Mouse (Mus musculus) retina, embryonic 14.5 days (tissue): ENCODE measurements around the gene Mpz.

Experiments used
- DNase-seq: peaks from one replicate; pipeline ENCODE4 v3.0.0-alpha.2; 2015; ENCODE audit warnings: low spot score

Gene Mpz

DNA sequence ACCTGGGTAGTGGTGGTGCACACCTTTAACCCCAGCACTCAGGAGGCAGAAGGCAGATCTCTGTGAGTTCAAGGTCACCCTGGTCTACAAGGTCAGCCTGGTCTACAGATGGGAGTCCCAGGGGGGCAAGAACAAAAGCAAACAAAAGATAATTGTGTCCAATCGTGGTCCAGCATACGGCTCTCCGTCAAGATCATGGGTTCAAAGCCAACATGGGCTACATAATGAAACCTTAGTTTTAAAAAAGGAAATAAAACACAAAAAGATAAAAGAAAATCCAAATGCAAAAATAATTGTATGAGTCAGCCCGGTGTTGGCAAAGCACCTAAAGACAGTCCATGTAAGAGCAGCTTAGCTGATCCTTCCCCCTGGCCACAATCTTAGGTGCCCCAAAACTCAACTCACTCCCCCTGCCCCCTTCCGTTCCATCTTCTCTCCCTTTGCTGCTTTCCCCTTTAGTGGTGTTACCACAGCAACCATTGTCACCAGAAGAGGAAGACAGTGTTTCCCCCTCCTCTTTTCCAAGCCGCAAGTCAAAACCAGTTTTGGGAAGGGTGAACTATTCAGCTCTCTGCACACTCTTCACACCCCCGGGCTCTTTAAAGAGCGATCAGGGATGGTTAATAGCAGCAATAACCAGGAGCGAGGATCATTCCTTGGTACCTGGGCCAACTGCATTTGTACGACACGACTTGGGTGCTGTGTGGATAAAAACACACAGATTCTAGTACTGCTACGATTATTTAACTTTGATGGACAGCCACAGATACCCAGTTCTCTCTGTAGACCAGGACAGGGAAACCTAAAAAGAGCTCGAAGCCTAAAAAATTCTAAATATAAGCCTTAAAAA lies 37.6 kb downstream of the Mpz start:
- no peak for DNase-seq

DNA sequence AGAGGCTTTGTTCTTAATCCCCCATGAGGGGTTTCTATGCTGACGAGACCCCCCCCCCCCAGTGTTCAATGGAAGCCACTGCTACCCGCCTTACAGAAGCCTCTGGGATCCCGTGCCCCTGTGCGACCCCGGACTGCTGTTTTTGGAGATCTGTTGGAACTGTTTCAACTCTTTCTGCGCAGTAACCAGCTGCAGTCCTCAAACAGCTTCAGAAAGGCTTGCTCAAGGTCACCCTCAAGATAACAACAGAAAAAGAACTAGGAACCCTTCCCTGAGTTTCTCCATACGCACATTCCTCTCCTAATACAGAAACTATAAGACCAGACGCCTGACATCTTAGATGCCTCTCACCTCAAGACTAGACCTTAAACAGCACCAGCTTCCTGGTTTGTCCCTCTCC lies 38.5 kb downstream of the Mpz start:
- no peak for DNase-seq

DNA sequence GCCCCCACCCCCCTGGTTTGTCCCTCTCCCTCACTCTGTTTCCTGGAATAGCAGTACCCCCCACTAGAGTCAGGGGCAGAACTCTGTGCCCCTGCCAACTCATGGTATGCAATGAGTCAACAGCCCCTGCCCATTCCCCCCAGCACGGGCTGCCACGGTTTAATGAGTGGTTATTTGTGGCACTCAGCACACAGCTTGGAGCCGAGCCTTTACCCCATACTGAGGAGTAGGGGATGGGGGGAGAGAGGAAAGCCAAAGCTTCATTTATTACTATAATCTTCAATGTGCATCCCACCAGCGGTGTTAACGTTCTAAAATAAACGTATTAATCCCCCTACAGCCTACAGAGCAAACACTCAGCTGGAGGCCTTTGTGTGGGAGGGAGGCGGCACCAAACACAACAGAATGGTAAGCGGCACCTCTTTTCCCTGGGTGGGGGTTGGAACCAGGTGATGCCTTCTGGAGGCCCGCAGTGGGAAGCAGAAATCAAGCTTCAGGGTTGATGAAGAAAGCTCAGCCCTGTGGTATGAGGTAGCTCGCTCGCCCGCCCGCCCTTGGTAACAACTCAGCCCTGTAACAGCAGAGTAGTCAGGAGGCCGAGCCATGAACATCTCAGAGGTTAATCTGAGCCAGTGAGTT lies 39.1 kb downstream of the Mpz start:
- DNase-seq = no peak

DNA sequence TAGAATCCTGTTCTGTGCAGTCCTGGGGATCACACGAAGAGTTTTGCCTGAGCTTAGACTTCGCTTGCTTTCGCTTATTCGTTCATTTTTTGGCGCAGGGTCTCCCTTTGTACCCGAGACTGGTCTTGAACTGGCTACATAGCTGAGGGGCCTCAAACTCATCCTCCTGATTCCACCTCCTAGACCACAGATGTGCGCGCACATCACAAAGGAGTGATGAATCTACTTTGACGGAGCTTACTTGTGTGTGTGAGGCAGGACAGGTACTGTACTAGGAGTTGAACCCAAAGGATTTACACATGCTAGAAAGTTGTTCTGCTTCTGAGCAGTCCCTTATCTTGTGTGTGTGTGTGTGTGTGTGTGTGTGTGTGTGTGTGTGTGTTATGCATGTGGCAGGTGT lies 40.3 kb downstream of the Mpz start:
- no peak for DNase-seq

DNA sequence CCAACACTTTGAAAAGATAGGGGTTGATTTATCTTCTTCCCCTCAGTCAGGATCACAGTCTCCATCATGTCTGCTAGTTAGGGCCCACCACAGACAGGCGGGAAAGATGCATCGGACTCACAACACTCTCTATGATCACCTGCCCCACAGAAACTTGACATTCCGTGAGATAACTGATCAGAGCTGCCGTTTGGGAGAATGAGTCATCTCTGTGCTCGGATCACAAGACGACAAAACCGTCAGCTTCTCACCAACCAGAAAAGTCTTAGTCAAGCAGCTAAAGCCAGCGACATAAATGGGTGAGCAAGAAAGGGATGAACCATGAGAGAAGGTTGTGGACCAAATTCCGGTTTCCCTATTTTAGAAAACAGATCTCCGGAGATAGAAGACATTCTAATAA lies 41.8 kb downstream of the Mpz start:
- DNase-seq = no peak

DNA sequence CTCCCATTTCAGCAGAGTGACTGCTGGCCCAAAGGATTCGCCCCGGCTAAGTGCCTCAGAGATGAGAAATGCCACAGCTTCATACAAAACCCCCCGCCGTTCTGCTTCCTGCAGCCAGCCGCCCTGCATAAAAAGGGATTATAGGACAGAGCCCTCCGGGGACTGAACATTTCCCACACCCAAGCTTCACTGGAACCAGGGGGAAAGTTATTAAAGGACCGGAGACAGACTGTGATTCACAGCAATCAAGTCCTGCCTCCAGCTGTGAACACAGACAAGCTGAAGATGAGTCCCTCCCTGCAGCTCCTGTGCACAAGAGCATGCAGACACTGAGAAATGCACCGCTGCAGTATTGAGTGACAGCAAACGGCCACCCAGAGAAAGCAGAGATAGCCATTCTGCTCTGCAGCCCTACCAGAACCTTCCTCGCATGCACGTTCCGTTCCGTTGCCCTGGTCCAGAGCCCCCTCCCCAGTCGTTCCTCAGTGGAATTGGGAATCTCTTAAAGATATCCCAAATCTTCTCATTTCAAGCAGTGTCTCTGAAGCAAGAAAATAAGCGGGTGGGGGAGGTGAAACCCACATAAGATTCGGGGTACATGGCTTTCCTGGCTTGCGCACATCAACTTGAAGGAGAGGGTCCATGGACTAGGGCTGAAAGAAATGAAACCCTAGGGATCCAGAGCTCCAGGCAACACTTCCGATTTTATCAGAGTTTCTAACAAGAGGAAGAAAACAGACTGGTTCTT lies 42.8 kb downstream of the Mpz start:
- peak; percentile 47 for DNase-seq

DNA sequence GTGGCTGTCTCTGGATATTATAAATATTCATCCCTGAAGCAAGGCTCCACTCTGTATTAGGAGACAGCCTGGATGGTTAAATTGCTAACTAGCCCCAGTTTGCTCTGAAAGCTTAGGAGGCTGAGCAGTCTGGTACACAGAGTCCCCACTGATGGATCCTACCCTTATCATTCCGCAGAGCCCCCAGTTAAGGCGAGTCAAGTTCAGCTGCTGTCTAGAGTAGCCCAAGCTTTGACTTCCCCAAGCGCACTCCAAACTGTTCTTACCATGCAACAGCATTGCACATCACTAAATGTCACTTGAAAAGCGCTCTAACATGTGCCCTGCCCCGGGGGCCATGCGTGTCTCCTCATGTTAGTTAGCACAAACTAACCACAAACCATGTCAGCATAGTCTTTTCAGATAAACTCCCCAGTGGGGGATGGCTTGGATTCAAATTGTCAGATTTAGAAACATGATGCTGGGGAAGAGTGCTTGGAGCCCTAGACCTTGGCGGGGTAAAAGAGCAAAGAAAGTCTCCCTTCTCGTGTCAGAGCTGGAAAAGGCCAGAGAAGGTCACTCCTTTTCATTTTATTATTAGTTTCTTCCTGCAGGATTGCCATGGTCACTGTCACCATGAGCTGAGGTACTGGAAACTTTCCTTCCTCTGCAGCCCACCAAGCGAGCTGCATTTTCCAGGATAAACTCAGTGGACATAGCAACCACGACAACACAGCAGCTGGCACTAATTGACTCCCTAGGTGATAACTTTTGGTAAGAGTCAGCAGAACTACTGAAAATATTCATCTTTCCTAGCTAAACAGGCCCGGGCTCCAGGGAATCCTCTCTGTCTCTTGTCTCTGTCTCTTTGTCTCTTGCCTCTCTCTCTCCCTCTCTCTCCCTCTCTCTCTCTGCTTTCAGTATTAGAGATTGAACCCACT lies 43.7 kb downstream of the Mpz start:
- peak; percentile 37 for DNase-seq

DNA sequence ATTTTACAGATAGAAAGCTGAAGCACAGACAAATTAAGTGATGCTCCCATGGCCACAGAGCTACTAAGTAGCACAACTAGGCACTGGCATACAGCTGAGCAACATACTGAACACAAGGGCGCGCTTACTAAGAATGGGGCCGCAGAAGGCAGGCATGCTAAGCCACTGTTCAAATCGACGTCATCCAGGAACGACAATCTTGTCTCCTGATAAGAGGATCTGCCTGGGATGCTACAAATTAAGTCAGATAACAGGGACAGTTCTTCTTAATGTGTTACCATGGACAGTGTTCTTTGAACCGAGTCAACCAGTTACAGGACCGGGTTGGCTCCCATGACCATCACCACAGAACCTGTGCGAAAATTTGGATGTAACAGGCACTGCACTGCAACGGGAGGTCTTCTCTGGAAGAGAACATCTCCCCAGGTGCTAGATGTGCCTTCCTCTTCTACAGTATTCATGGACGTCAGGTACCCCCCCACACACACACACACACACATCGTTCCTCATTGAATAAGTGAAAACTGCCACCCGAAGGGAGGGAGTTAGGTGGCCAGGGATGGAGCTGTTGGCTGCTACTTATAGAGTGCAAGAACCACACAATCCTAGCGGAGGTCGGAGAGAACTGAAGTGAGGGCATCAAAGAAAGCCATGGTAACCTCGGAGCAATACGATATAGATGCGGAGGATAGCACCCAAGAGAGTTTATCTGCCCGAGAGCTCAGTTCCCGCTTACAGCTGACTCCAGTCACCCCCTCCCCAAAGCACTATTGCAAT lies 44.7 kb downstream of the Mpz start:
- peak; percentile 18 for DNase-seq

DNA sequence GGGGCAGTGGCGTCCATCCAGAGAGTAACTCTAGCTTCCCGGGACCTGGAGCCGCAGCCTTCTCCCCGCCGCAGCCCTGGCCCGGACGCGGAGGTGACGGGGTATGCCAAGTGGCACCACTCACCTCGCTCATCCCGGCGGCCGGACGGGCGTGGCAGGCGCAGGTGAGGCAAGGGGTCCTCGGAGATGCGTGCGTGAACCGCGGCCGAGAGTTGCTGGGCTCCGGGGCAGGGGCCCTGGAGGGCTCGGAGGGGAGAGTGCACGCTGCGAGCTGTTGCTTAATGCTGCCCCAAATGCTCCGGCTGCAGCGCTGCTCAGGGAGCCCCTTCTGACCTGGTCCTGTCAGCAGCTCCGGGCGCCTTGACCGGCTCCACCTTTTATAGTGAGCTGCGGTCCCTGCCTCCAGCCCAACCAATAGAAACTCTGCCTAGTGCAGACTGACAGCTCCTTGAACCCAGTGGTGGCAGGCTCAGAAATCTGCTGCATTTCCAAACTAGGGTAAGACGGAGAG lies 45.4 kb downstream of the Mpz start, which contains the start of gene Pcp4l1:
Gene Pcp4l1, minus strand, starts transcription at position 382 of the 511 bp plus-strand sequence.
- DNase-seq = peak; percentile 77

DNA sequence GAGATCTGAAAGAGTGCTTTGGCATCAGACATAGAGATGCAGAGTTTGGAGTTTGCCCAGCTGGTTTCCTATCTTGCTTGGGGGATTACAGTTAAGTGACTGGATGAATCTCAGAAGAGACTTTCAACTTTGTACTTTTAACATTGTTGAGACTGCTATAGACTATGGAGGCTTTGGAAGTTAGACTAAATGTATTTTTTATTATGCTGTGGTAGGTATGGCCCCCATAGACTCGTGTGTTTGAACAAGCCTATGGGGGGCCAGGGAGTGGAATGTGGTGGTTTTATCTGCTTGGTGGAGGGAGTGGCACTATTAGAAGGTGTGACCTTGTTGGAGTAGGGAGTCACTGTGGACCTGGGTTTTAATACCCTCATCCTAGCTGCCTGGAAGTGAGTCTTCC lies 49.0 kb downstream of the Mpz start:
- no peak for DNase-seq

DNA sequence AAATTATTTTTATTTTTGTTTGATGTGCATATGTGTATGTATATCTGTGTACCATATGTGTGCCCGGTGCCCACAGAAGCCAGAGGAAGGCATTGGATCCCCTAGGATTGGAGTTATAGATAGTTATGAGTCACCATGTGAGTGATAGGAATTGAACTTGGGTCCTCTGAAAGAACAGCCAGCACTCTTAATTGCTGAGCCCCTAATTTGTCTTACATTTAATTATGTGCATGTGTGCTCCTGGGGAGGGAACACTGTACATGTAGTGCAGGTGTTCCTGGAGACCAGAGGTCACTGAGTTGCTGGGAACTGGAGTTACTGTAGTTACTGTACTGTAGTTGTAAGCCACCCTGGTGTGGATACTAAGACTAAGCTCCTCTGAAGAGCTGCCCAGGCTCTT lies 50.3 kb downstream of the Mpz start:
- no peak for DNase-seq

DNA sequence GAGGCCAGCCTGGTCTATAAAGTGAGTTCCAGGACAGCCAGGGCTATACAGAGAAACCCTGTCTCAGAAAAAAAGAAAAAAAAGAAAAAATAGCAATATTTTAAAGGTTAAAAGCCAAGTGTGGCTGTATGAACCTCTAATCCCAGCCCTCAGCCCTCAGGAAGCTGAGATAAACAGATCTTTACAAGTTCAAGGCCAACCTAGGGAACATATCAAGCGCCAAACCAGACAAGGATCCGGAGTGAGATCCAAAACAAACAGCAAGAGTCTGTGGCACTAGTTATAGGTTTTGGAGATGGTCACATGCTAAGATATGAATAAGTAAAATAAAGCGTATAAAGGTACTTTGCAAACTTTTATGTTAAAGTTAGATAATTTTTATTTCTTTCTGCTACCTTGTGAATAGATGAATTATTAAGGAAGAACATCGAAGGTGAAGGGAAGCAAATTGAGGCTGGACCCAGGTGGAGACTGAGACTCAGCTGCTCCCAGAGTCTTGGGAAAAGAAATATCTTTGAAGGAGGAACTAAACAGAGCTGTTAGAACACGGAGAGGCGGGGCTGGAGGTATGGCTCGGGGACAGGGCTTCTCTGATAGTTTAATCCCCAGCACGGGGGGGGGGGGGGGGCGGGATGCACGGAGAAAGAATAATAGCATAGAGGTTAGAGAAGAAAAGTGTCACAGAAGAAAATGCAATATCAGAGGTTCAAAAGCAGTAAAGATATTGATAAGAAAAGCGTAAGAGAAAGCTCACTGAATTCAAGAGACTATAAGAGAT lies 53.1 kb downstream of the Mpz start:
- DNase-seq = no peak

DNA sequence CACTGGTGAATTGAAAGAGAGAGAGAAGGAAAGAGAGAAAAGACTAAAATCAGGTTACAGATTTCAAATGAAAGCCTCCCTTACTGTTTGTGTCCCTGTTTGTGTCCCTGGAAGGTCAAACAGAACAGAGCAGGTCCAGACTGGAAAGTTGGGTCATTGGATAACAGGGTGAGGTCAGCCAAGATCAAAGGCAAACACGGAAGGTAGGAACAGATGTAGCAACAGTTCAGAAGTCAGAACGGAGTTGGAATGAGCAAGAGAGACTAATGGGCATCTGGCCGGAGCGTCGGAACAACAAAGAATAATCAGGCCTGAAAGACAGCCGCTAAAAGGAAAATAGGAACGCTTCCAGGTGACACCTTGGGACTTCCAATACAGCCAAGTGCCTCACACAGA lies 53.7 kb downstream of the Mpz start:
- no peak for DNase-seq

DNA sequence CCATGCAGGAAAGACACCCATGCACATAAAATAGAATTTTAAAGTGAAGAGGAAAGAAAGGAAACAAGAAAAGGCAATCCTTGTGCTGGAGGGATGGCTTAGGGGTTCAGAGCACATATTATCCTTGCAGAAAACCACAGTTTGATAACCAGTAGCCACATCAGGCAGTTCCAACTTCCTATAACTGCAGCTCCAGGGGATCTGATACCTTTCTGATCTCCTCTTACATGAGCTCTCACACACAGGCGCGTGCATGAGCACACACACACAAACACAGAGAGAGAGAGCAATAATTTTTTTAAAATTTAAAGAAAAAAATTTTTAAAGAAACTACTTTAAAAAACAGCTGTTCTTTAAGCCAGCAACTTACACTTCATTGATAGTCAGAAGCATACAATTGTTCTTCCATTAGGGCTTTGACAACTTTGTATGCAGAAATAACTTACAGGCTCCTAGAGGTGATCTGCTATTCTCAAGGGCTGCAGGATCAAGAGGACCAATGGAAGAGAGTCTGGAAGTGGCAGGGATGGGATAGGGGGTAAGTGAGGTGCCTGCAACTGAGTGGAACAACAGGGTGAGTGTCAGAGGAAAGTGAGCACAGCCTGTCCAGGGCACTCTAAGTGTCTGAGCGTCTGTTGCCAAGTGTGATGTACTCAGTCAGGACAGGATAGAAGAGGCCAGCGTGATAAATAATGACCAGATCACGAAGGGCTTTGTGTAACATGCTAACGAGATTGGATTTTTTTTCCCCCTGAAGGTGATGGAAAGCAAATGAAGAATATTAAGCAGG lies 55.4 kb downstream of the Mpz start:
- DNase-seq = no peak

DNA sequence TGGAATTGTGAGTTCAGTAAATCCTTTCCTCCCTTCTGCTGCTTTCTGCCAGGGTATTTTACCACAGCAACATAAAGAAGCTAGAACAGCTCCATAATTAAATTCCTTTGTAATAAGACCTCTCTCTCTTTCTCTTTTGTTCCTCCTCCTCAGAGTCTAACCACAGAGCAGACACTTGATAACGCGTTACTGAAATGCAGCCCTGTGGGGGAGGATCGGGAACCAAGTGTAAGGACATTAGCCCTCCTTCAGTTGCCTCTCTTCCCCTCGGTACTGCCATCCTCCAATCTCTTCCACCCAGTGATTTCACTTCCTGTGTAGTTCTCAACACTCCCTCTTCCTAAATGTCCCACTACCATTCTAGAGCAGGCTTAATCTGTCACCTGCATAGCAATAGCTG lies 58.9 kb downstream of the Mpz start:
- no peak for DNase-seq
